Mouse (Mus musculus) kidney, adult 2 months (tissue): ENCODE measurements at regions not wholly inside any gene's neighbourhood (a gene's known extent, or its start where the extent isn't known, plus 50 kb on each side); places are given as distances from the start of the nearest gene placed in this dataset.

Experiments
- CTCF ChIP-seq: fragments of 200-500 bp; conservative IDR thresholded peaks from 2 replicates; pipeline ENCODE4 v1.5.1; 2011; ENCODE audit warnings: low read depth, mild to moderate bottlenecking, control low read depth, low read length, moderate library complexity, mixed read lengths; ENCODE audit not compliant: insufficient read depth, insufficient read length
- POLR2A ChIP-seq: fragments of 200-500 bp; IDR thresholded peaks from one replicate; pipeline ENCODE4 v1.6.1; 2011; ENCODE audit warnings: low read depth, low read length, control low read depth

DNA sequence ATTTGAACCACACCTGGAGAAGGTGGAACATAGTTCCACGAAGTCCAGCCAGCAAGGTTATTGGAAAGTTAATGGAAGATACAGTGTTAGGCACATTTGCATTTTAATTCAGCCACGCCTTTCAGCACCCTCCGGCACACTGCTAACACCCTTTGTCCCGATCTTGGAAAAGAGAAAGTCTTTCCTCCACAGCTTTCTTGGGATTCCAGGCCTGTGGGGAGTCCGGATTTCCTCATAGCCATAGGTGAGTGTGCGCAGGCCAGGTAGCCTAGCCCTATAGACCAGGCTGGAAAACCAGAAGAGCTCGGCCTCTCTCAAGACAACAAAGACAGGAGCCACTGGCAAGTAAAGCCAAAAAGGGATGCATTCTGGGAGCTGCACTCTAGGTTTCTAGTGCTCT is 50.7 kb upstream of the Elf5 start:
- TF ChIP-seq CTCF (no peak), POLR2A (no peak)
